ENCODE assay signal across 16 mouse cellular contexts in genomic region chrX:134553326-134553725, GRCm38 (mm10).
"Had no signal": no experiment of that assay in that cellular context is flagged by ENCODE, and none has a peak within 500 bp of the region (broad histone marks: within the 10 kb centered on the region; RNA-seq: fewer than 3 reads in every experiment).

No protein-coding gene starts in this region.

- H3K4me1 ChIP-seq: neural tube, embryonic 13.5 days; neural tube, embryonic 15.5 days; stomach, embryonic 15.5 days had no signal

- H3K27me3 ChIP-seq: neural tube, embryonic 13.5 days; neural tube, embryonic 15.5 days; stomach, embryonic 15.5 days had no signal

- H3K36me3 ChIP-seq: neural tube, embryonic 13.5 days; neural tube, embryonic 15.5 days; stomach, embryonic 15.5 days had no signal

- H3K27ac ChIP-seq: neural tube, embryonic 13.5 days; neural tube, embryonic 15.5 days; stomach, embryonic 15.5 days; stomach, postnatal 0 days had no signal

- DNase-seq: retina, postnatal 1 day; right cerebral cortex, adult 18-20 months; right cerebral cortex, postnatal 14 days; right cerebral cortex, postnatal 25 days; right cerebral cortex, postnatal 4 days; spleen, adult 18-20 months; thymus, adult 18-20 months; thymus, adult 2 months; thymus, postnatal 14 days; thymus, postnatal 25 days; thymus, postnatal 36 days; thymus, postnatal 4 days had no signal

- H3K9ac ChIP-seq: neural tube, embryonic 13.5 days; neural tube, embryonic 15.5 days; stomach, embryonic 15.5 days had no signal

- H3K4me3 ChIP-seq: neural tube, embryonic 13.5 days; neural tube, embryonic 15.5 days; stomach, embryonic 15.5 days had no signal
